Mouse (Mus musculus) erythroblast, embryonic 14.5 days (primary cell): ENCODE results near the gene Azin2.

ENCODE experiments used
- GATA1 ChIP-seq: IDR thresholded peaks from 2 replicates; pipeline ENCODE4 v1.6.1; 2012; ENCODE audit warnings: low read length, inconsistent platforms, mixed read lengths
- TAL1 ChIP-seq: IDR thresholded peaks from 3 replicates; pipeline ENCODE4 v1.6.1; 2012; ENCODE audit warnings: low read length, inconsistent platforms, mixed read lengths

DNA sequence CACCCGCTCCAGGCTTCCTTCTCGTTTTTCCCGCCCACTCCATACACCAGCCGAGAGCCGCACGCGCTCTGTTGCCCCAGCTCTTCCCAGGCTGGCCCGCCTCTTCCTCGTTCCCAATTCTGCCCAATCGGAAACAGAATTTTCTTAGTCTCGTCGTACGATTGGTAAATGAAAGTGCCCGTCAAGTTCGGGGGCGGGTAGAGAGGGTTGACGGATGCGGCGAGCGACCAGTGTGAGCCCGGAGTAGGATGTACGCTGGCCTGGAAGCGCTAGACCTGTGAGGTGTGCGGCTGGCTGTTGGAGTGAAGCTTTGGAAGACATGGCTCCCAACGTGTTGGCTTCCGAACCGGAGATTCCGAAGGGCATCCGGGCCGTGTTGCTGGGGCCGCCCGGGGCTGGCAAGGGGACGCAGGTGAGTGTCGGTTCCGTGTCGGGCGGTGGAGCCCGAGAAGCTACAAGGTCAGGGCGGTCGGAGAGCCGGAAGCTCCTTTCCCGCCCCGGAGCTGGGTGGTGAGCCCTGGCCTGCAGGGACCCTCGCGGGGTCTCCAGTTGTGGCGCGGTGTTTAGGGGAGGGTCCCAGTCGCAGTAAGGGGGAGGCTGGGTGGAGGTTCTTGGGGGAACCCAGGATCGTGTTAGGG is 30.9 kb upstream of the Azin2 start:
- TF ChIP-seq TAL1: no peak
- no peak for TF ChIP-seq GATA1
